Mouse (Mus musculus) layer of hippocampus, adult 9-11 months (tissue): ENCODE results near the gene Slco4a1.

Experiments used
- DNase-seq: peaks from one replicate; pipeline ENCODE4 v3.0.0; 2022

The Slco4a1 gene

GRCm38 (mm10) chr2:180510867-180511266 lies 54.8 kb downstream of the Slco4a1 start:
- no peak for DNase-seq

DNA sequence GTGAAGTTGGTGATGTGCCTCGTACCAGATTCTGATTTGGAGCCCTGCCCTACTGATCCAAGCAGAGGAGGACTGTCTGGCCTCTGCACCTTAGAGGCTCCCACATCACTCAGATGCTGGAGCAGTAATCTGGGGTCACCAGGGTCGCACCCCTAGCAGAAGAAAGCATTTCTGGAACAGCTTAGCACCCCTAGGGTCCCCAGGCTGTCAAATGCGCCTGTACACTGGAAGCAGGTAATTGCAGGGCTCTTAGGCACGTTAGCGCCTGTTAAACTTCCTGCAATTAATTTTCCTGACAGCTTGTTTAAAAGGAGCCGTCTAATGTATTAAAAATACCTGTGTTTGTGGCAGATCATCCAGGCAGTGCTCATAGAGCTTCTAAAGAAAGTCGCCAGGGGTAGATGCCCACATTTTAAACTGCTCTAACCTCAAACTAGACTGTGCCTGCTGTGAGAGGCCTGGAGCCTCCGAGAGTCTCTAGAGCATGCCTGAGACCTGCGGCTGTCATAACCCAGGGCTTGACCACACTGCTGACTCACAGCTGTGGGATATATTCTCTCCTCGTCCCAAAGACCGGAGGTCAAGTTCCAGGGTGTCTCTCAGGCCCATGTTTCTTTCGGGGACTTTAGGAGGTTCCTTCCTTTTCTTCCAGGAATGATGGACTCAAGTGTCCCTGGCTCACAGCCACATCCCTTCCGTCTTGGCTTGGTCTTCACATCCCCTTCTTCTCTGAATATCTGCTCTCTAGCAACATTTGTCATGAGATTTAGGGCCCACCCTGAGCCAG lies 56.0 kb downstream of the Slco4a1 start:
- DNase-seq: no peak

GRCm38 (mm10) chr2:180513019-180513418 lies 57.0 kb downstream of the Slco4a1 start:
- DNase-seq: no peak

DNA sequence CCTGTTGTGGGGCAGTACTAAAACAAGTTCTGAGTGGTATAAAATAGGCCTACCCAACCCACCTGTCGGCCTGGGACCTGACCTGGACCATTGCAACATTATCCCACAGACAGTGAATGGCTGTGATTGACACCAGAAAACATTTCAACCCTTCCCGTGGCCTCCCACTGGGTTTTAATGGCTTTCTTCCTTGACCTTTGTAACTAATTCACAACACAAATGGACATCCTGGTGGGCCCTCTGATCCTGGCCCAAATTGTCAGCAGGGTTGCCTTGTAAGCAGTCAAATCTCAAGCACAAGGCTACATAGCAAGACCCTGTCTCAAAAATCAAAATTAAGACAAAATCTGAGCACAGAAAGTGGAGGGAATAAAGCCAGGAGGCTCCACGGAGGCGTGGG lies 57.8 kb downstream of the Slco4a1 start:
- DNase-seq: no peak

- DNase-seq: no peak
These were observed 65.6 kb downstream of the Slco4a1 start for GRCm38 (mm10) chr2:180521437-180522221.

GRCm38 (mm10) chr2:180522825-180523224 lies 66.8 kb downstream of the Slco4a1 start:
- no peak for DNase-seq
